Mouse (Mus musculus) cerebellum, adult 2 months (tissue): Measurements from ENCODE around the gene Cilp. TPM values are rescaled to one million over a fixed set of nuclear protein-coding genes. Genes with fewer than 3 reads are reported as not detected.

ENCODE experiments used
- DNase-seq, 2 experiments: peaks; one replicate each; pipeline ENCODE4 v3.0.0; 2021
- H3K27ac ChIP-seq: fragments of 200-500 bp; 2 replicates; pipeline ENCODE4 v1.5.1; 2012; ENCODE audit warnings: low read length, control low read depth, inconsistent platforms; ENCODE audit not compliant: insufficient read depth
- H3K27me3 ChIP-seq: fragments of 200-500 bp; 2 replicates; pipeline ENCODE4 v1.6.1; 2012; ENCODE audit warnings: inconsistent platforms, mild to moderate bottlenecking, low read length, moderate library complexity; ENCODE audit not compliant: control insufficient read depth, insufficient read depth
- H3K4me1 ChIP-seq: fragments of 200-500 bp; 2 replicates; pipeline ENCODE4 v1.6.1; 2011; ENCODE audit warnings: low read length; ENCODE audit not compliant: control insufficient read depth, insufficient read depth
- H3K4me3 ChIP-seq: fragments of 200-500 bp; replicated peaks from 2 replicates; pipeline ENCODE3; 2011; ENCODE audit warnings: mild to moderate bottlenecking, low read depth, low read length, control low read depth; ENCODE audit not compliant: insufficient read depth
- CTCF ChIP-seq: fragments of 200-500 bp; IDR thresholded peaks from 2 replicates; pipeline ENCODE4 v1.5.1; 2011; ENCODE audit warnings: low read depth, mild to moderate bottlenecking, control low read depth, low read length, moderate library complexity, borderline replicate concordance; ENCODE audit not compliant: insufficient read depth
- POLR2A ChIP-seq: fragments of 200-500 bp; IDR thresholded peaks from 2 replicates; pipeline ENCODE4 v1.6.1; 2011; ENCODE audit warnings: low read length, control low read depth, borderline replicate concordance; ENCODE audit not compliant: insufficient read depth
- WGBS: fragments of 180-500 bp; shearing (Covaris S2); methylation state at CpG from one replicate; pipeline ENCODE4 v1.1.7; 2018; 5-methylcytosine and 5-hydroxymethylcytosine counted together
- polyA plus RNA-seq: library from polyadenylated mRNA; depleted of rRNA; stranded (reverse); fragments of >200 nt; gene quantifications from 2 replicates; pipeline ENCODE4 v1.2.3, GENCODE M21; 2012; rRNA removed

Cilp gene
- polyA plus RNA-seq, 1 experiment = 0.10 TPM

DNA sequence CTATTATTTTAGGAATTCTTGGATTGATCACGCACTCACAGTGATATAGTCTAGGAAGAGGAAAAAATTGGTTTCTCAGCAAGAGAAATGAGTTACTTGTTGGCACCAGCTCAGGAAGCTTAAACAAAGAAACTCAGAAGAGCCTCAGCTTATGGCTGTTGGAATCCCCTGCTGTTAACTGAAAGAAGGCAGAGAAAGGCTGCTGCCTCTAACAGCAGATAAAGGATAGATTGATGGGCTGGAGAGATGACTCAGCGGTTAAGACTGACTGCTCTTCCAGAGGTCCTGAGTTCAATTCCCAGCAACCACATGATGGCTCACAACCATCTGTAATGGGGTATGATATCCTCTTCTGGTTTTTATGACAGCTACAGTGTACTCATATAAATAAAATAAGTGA lies 62.4 kb downstream of the Cilp start:
- no peak overlapping the region for H3K27ac ChIP-seq
- 91% methylated on average over 2 of the region's 2 CpGs for WGBS

More for the DNA sequence above, 62.4 kb downstream of the Cilp start:
- no peaks in the 10 kb centered on the region for H3K4me1 ChIP-seq
- DNase-seq = no peak
- H3K27me3 ChIP-seq = no peaks in the 10 kb centered on the region
- no peak overlapping the region for H3K4me3 ChIP-seq
- TF ChIP-seq CTCF = no peak
- TF ChIP-seq POLR2A = no peak

Other genes with a start within 250 kb of the Cilp start
- 150 and 152 TPM in 2 replicates for gene Hacd3, start 243.5 kb upstream of the Cilp start, polyA plus RNA-seq
- gene Dpp8, start 232.8 kb upstream of the Cilp start, polyA plus RNA-seq = 76.6 and 85.8 TPM in 2 replicates
- 28.9 and 29.0 TPM in 2 replicates for gene Igdcc4, start 163.7 kb upstream of the Cilp start, polyA plus RNA-seq
- 1.8 and 2.4 TPM in 2 replicates for gene Igdcc3, start 124.0 kb upstream of the Cilp start, polyA plus RNA-seq
- gene Parp16, start 69.8 kb upstream of the Cilp start, polyA plus RNA-seq = 5.7 and 6.6 TPM in 2 replicates
- 26.5 and 27.3 TPM in 2 replicates for gene Clpx, start 29.1 kb downstream of the Cilp start, polyA plus RNA-seq
- gene Pdcd7, start 80.9 kb downstream of the Cilp start, polyA plus RNA-seq = 19.8 and 20.1 TPM in 2 replicates
- 34.2 and 38.1 TPM in 2 replicates for gene Ubap1l, start 95.9 kb downstream of the Cilp start, polyA plus RNA-seq
- 0.11 and 0.14 TPM in 2 replicates for gene Kbtbd13, start 126.5 kb downstream of the Cilp start, polyA plus RNA-seq
- 6.3 and 7.4 TPM in 2 replicates for gene Rasl12, start 133.3 kb downstream of the Cilp start, polyA plus RNA-seq
- gene Slc51b, start 157.8 kb downstream of the Cilp start, polyA plus RNA-seq = not detected in 2 replicates
- gene Mtfmt, start 170.6 kb downstream of the Cilp start, polyA plus RNA-seq = 18.0 and 18.8 TPM in 2 replicates
- 25.0 and 25.2 TPM in 2 replicates for gene Spg21, start 195.8 kb downstream of the Cilp start, polyA plus RNA-seq